Mouse (Mus musculus) kidney, postnatal 25 days (tissue): ENCODE data around the gene Gm21987.

Experiments used
- DNase-seq, 2 experiments: peaks; one replicate each; pipeline ENCODE4 v3.0.0; 2021; ENCODE audit warnings: mixed read lengths in 2 of 2

The Gm21987 gene

DNA sequence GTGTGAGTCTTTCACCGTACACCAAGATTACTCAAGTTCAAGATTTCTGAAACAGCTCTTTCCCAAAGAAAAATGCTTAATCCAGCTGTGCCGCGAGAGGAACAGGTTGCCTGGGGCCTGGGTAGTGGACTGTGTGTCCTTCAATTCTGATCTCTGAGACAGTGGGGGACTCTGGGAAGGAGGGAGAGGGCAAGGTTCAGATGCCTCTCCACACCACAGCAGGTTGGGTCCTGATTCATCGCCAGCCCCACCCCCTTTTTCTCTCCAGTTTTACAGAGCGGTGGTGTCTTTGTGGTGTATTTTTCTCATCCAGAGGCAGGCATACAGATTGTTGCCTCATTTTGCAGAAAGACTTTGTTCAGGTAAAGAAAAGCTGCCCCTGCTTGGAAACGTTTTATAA lies 51.4 kb downstream of the Gm21987 start:
- peak; percentile 74 to 87 for DNase-seq

GRCm38 (mm10) chr16:38399076-38399475 lies 52.2 kb downstream of the Gm21987 start:
- no peak for DNase-seq

DNA sequence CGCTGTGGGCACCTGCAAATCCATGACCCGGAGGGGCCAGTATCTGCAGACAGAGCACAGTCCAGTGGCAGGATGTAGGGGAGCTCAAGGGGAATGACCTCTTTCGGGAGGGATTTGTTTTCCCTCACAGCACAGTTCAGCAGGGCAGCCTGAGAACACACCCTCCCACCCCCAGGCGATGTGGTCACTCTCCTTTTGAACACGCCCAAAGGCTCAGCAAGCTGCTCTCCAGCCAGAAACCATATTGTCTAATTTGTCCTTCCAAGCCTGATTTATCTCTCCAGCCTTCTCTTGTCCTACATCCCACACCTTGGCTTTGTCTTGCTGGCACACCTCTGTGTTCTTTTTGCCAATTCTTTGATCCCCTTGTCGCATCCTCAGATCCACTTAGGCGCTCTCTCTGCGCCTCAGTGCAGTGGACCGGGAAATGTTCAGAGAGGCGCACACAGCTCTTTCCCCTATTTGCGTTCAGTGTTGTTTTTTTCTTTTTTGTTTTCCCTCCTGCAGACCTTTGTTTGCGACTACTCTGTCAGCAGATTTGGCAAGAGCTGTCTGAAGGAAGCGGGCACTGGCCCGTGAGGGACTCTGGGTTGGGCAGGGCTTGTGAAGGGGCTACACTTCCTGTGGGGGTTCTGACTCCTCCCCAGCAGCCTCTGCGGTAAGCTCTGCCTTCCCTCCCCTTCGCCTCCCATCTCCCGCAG lies 52.8 kb downstream of the Gm21987 start:
- DNase-seq = peak; percentile 49 to 82

DNA sequence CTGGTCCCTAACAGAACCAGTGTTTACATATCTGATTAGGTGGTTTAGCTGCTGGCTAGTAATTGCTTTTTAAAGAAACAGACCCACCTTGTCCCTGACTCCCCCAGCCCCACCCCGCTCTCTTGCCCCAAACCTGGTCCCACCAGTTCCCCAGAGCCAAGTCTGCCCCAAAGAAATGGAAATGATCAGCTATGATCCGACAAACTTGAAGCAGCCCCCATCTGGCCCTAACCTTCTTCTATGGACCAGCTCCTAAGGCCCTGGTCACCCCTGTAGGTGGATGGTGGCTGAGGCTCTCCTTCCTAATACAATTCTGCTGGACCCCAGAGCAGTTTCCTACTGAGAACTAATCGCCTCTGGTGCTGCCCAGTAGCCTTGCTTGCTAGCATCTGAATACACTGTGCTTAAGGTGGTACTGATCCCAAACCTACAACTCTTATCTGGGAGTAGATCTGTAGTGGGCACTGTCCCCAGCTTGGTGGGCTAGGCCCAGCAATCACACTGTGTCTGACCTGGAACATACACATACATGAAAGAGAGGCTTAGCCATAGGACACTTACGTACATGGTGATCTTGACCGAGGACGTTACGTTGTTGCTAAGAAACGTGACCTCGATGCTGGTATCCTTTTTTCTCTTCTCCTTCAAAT lies 53.6 kb downstream of the Gm21987 start:
- DNase-seq = no peak

GRCm38 (mm10) chr16:38401468-38401867 lies 54.6 kb downstream of the Gm21987 start:
- no peak for DNase-seq

DNA sequence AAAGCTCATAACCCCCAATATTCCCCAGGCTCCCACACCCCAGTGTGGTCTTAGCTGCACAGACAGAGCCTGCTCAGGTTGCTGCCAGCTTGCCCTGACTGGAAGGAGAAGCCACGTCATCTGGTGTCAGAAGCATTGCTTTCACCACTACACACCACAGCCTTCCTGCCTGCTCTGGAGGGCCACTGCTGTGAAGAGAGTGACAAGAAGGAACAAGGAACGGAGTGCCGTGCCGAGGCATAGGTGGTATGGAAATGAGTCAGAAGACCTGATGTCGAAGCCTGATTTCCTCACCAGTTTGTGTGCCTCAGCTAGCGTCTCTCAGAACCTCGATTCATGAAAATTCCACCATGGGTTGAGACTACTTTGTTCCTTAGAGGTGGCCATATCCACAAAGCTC lies 56.8 kb downstream of the Gm21987 start:
- no peak for DNase-seq

DNA sequence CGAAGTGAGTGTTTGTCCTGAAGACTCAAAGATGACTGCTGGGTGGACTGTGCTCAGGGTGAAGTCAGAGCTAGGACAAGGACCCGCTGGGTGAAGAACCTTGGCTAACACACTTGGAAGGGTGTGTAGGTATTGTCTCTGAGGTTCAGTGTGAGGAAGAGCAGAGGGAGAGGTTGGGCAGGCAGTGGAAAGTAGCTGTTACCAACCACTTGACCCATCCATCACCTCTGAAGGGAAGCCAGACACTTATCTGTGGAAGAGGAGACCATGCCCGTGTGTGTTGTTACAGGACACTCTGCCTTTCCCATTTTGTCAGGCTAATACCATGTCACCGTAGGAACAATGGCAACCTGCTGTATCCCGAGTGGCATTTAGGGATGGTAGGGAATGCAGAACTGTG lies 59.5 kb downstream of the Gm21987 start:
- no peak for DNase-seq

- no peak for DNase-seq
Measured at GRCm38 (mm10) chr16:38406708-38407107, 59.9 kb downstream of the Gm21987 start.

DNA sequence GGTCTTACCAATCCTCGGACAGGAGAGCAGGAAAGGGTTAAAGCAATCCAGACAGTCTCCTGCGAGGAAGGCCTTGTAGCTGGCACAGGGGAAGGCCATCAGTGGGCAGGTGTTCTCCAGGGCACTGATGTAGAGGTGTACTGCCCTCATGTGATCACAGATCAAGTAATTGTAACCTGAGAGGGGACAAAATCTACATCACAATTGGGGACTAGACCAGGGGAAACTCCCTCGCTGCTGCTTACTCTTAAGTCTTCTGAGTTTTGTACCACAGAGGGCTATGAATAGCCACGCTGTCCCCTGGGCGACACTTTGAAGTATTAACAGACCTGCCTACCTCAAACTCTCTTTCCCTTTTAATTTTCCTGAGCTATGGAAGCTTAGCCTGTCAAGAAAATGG lies 60.7 kb downstream of the Gm21987 start:
- no peak for DNase-seq

- no peak for DNase-seq
Measured at GRCm38 (mm10) chr16:38408416-38408815, 61.6 kb downstream of the Gm21987 start.
